In genomic region chr2:103455748-103456147, GRCm38 (mm10) we compare ENCODE assay signal across 21 mouse cellular contexts. TPM values are rescaled to one million over a fixed set of nuclear protein-coding genes. Genes with fewer than 3 reads are reported as not detected.
"Had no signal": no experiment of that assay in that cellular context is flagged by ENCODE, and none has a peak within 500 bp of the region (broad histone marks: within the 10 kb centered on the region; RNA-seq: fewer than 3 reads in every experiment).

No protein-coding gene starts in this region.

- H3K9ac ChIP-seq: neural tube, embryonic 13.5 days; neural tube, embryonic 15.5 days; stomach, embryonic 15.5 days had no signal

- H3K27ac ChIP-seq: neural tube, embryonic 13.5 days; neural tube, embryonic 15.5 days; stomach, embryonic 15.5 days; stomach, postnatal 0 days had no signal

- H3K4me2 ChIP-seq: neural tube, embryonic 13.5 days; neural tube, embryonic 15.5 days; stomach, embryonic 15.5 days had no signal

- H3K4me3 ChIP-seq: neural tube, embryonic 13.5 days; neural tube, embryonic 15.5 days; stomach, embryonic 15.5 days had no signal

- H3K27me3 ChIP-seq: neural tube, embryonic 13.5 days; neural tube, embryonic 15.5 days; stomach, embryonic 15.5 days had no signal

- DNase-seq: retina, postnatal 1 day; right cerebral cortex, adult 18-20 months; right cerebral cortex, postnatal 14 days; right cerebral cortex, postnatal 25 days; right cerebral cortex, postnatal 4 days; spleen, adult 18-20 months; thymus, adult 18-20 months; thymus, adult 2 months; thymus, postnatal 14 days; thymus, postnatal 25 days; thymus, postnatal 36 days; thymus, postnatal 4 days had no signal

- H3K4me1 ChIP-seq: neural tube, embryonic 13.5 days; neural tube, embryonic 15.5 days; stomach, embryonic 15.5 days had no signal

- H3K9me3 ChIP-seq: neural tube, embryonic 13.5 days; neural tube, embryonic 15.5 days; stomach, embryonic 15.5 days had no signal

RNA-seq across cellular contexts. Expression of gene Elf5, which starts 44.3 kb away (rescaled TPM):
- total RNA-seq: neutrophil, adult 5-6 weeks had no signal
- polyA plus RNA-seq: neural tube, embryonic 13.5 days; neural tube, embryonic 14.5 days; neural tube, embryonic 15.5 days; small intestine, adult 2 months; spleen, adult 2 months; testis, adult 2 months had no signal
